Comparison of ENCODE assay signal across 9 mouse cellular contexts in the genomic region with DNA sequence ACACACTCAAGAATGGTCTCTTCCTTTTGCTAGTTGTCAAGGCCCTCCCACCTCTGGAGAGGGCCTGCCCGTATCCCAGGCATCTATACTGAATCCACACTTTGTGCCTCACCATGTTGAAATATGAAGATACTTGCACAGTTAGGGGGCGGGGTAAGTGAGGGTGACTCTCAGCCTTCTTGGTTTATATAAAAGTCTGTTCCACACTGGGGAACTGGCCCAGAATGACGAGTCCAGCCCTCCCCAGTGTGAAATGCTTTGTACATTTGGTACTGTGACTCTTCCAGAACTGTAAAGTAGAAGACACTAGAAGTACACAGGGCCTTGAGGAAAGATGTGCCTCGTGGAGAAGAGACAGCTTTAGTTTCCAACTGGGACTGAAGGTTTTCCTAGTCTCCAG.
"Had no signal": no experiment of that assay in that cellular context is flagged by ENCODE, and none has a peak within 500 bp of the region (broad histone marks: within the 10 kb centered on the region; RNA-seq: fewer than 3 reads in every experiment).

No protein-coding gene starts in this region.

- ATAC-seq: liver, postnatal 0 days; midbrain, embryonic 15.5 days had no signal

- DNase-seq: kidney, adult 18-20 months; kidney, postnatal 10 days; kidney, postnatal 4 days; liver; liver, embryonic 13.5 days; liver, postnatal 0 days; lung, postnatal 14 days; thymus, postnatal 4 days had no signal
